Mouse (Mus musculus) heart, postnatal 0 days (tissue): Measurements from ENCODE around the gene Tchh.

Experiments
- CTCF ChIP-seq: IDR thresholded peaks from 2 replicates; pipeline ENCODE4 v1.5.1; 2016; ENCODE audit warnings: antibody characterized with exemption, control low read depth, low read depth
- EP300 ChIP-seq: IDR thresholded peaks from 2 replicates; pipeline ENCODE4 v1.6.1; 2016; ENCODE audit warnings: antibody characterized with exemption, low read depth

- TF ChIP-seq CTCF (no peak), EP300 (no peak)
These were observed 55.0 kb downstream of the Tchh start for GRCm38 (mm10) chr3:93497131-93497530.
